ENCODE assay signal across 7 mouse cellular contexts in genomic region chr9:106421865-106422160, GRCm38 (mm10). TPM values are rescaled to one million over a fixed set of nuclear protein-coding genes. Genes with fewer than 3 reads are reported as not detected.
DNase-seq lines count a peak whose midpoint lies in the region; ATAC-seq lines count a peak whose summit lies in the region.

No protein-coding gene starts in this region.

- peak; percentile 73 for ATAC-seq in limb, embryonic 11.5 days (ENCODE audit: insufficient number of reproducible peaks, low FRiP score, low TSS enrichment, low read depth)
- ATAC-seq in midbrain, embryonic 14.5 days (ENCODE audit: low FRiP score, low TSS enrichment) = peak; percentile 51

- peak overlapping the region; percentile 75; the same call in 1 of the 2 replicates for H3K27ac ChIP-seq in embryonic facial prominence, embryonic 10.5 days (replicated peaks)
- no peak overlapping the region for H3K27ac ChIP-seq in limb, embryonic 11.5 days (replicated peaks; ENCODE audit: low read depth, low read length)
- no peak overlapping the region for H3K27ac ChIP-seq in midbrain, embryonic 14.5 days (replicated peaks; ENCODE audit: low read depth, low read length)

- peak overlapping the region; percentile 35 for H3K4me3 ChIP-seq in embryonic facial prominence, embryonic 10.5 days
- no peak overlapping the region for H3K4me3 ChIP-seq in limb, embryonic 11.5 days (ENCODE audit: low read depth, low read length)
- no peak overlapping the region for H3K4me3 ChIP-seq in midbrain, embryonic 14.5 days (replicated peaks; ENCODE audit: low read depth, low read length)

- DNase-seq in adrenal gland, postnatal 14 days = peak; percentile 92
- DNase-seq in embryonic facial prominence, embryonic 10.5 days (ENCODE audit: low spot score) = peak; percentile 89
- peak; percentile 90 to 94 for DNase-seq in heart, adult 18-20 months
- DNase-seq in kidney, adult 18-20 months = peak; percentile 88
- peak; percentile 93 for DNase-seq in limb, embryonic 11.5 days (ENCODE audit: low spot score)
- peak; percentile 96 for DNase-seq in midbrain, embryonic 14.5 days
- peak; percentile 55 to 77 for DNase-seq in spleen, adult 18-20 months

- peaks cover 53% of the 10 kb centered on the region for H3K4me1 ChIP-seq in embryonic facial prominence, embryonic 10.5 days
- peaks cover 32% of the 10 kb centered on the region for H3K4me1 ChIP-seq in limb, embryonic 11.5 days (ENCODE audit: control insufficient read depth, insufficient read depth, low read length)
- H3K4me1 ChIP-seq in midbrain, embryonic 14.5 days (ENCODE audit: control insufficient read depth, insufficient read depth, low read length) = peaks cover 27% of the 10 kb centered on the region

- 0% methylated on average over 3 of the region's 3 CpGs for WGBS in embryonic facial prominence, embryonic 10.5 days
- 0% methylated on average over 3 of the region's 3 CpGs for WGBS in limb, embryonic 11.5 days
- 0% methylated on average over 3 of the region's 3 CpGs for WGBS in midbrain, embryonic 14.5 days

- H3K9me3 ChIP-seq in embryonic facial prominence, embryonic 10.5 days = no peaks in the 10 kb centered on the region
- no peaks in the 10 kb centered on the region for H3K9me3 ChIP-seq in limb, embryonic 11.5 days (ENCODE audit: control insufficient read depth, low read length)
- no peaks in the 10 kb centered on the region for H3K9me3 ChIP-seq in midbrain, embryonic 14.5 days (ENCODE audit: control insufficient read depth, low read length)

- no peaks in the 10 kb centered on the region for H3K36me3 ChIP-seq in embryonic facial prominence, embryonic 10.5 days (replicated peaks)
- no peaks in the 10 kb centered on the region for H3K36me3 ChIP-seq in limb, embryonic 11.5 days (ENCODE audit: control insufficient read depth, insufficient read depth, low read length)
- no peaks in the 10 kb centered on the region for H3K36me3 ChIP-seq in midbrain, embryonic 14.5 days (ENCODE audit: control insufficient read depth, insufficient read depth, low read length)

- H3K9ac ChIP-seq in limb, embryonic 11.5 days (ENCODE audit: low read length) = no peak overlapping the region
- no peak overlapping the region; the same call in 1 of the 2 replicates for H3K9ac ChIP-seq in midbrain, embryonic 14.5 days (replicated peaks; ENCODE audit: low read length)

- H3K27me3 ChIP-seq in embryonic facial prominence, embryonic 10.5 days (replicated peaks; ENCODE audit: low read depth, poor library complexity, severe bottlenecking) = peaks cover 13% of the 10 kb centered on the region
- H3K27me3 ChIP-seq in limb, embryonic 11.5 days (ENCODE audit: control insufficient read depth, insufficient read depth, low read length) = no peaks in the 10 kb centered on the region
- no peaks in the 10 kb centered on the region for H3K27me3 ChIP-seq in midbrain, embryonic 14.5 days (ENCODE audit: control insufficient read depth, insufficient read depth, low read length)

- H3K4me2 ChIP-seq in limb, embryonic 11.5 days (ENCODE audit: low read depth, severe bottlenecking) = peak overlapping the region; percentile 21
- H3K4me2 ChIP-seq in midbrain, embryonic 14.5 days (ENCODE audit: low read length) = peak overlapping the region; percentile 41

RNA-seq across cellular contexts. Expression of gene Rpl29, which starts 7.4 kb away (rescaled TPM):
- 490 and 599 TPM in 2 replicates for total RNA-seq in adrenal gland, postnatal 14 days (2021)
- polyA plus RNA-seq in embryonic facial prominence, embryonic 10.5 days (2016; fragmentation: Nextera tagmentation; extraction: Ambion mirVana) = 1,047 and 1,078 TPM in 2 replicates
- 100 to 1,000 TPM; 272 to 273 TPM for total RNA-seq in heart, adult 18-20 months (2021)
- 1,049 and 1,075 TPM in 2 replicates for polyA plus RNA-seq in limb, embryonic 11.5 days (2014; fragmentation: Nextera tagmentation; extraction: Ambion mirVana)
- 708 and 777 TPM in 2 replicates for polyA plus RNA-seq in midbrain, embryonic 14.5 days (2014; fragmentation: Nextera tagmentation; extraction: Ambion mirVana)

RNA-seq across cellular contexts. Expression of gene Acy1, which starts 16.3 kb away (rescaled TPM):
- 14.2 and 20.2 TPM in 2 replicates for total RNA-seq in adrenal gland, postnatal 14 days (2021)
- 43.2 and 46.1 TPM in 2 replicates for polyA plus RNA-seq in embryonic facial prominence, embryonic 10.5 days (2016; fragmentation: Nextera tagmentation; extraction: Ambion mirVana)
- total RNA-seq in heart, adult 18-20 months (2021) = 10 to 100 TPM; 26.1 to 26.8 TPM
- 41.9 and 42.6 TPM in 2 replicates for polyA plus RNA-seq in limb, embryonic 11.5 days (2014; fragmentation: Nextera tagmentation; extraction: Ambion mirVana)
- polyA plus RNA-seq in midbrain, embryonic 14.5 days (2014; fragmentation: Nextera tagmentation; extraction: Ambion mirVana) = 19.1 and 21.6 TPM in 2 replicates

RNA-seq across cellular contexts. Expression of gene Abhd14b, which starts 25.4 kb away (rescaled TPM):
- 23.6 and 33.1 TPM in 2 replicates for total RNA-seq in adrenal gland, postnatal 14 days (2021)
- 6.0 and 6.4 TPM in 2 replicates for polyA plus RNA-seq in embryonic facial prominence, embryonic 10.5 days (2016; fragmentation: Nextera tagmentation; extraction: Ambion mirVana)
- total RNA-seq in heart, adult 18-20 months (2021) = 1 to 10 TPM; 8.5 to 8.6 TPM
- 7.9 and 9.3 TPM in 2 replicates for polyA plus RNA-seq in limb, embryonic 11.5 days (2014; fragmentation: Nextera tagmentation; extraction: Ambion mirVana)
- 6.0 and 6.8 TPM in 2 replicates for polyA plus RNA-seq in midbrain, embryonic 14.5 days (2014; fragmentation: Nextera tagmentation; extraction: Ambion mirVana)

RNA-seq across cellular contexts. Expression of gene Abhd14a, which starts 25.7 kb away (rescaled TPM):
- 17.1 and 18.4 TPM in 2 replicates for total RNA-seq in adrenal gland, postnatal 14 days (2021)
- 40.1 and 40.4 TPM in 2 replicates for polyA plus RNA-seq in embryonic facial prominence, embryonic 10.5 days (2016; fragmentation: Nextera tagmentation; extraction: Ambion mirVana)
- 10 to 100 TPM; 19.0 to 19.6 TPM for total RNA-seq in heart, adult 18-20 months (2021)
- 39.6 and 43.2 TPM in 2 replicates for polyA plus RNA-seq in limb, embryonic 11.5 days (2014; fragmentation: Nextera tagmentation; extraction: Ambion mirVana)
- 51.2 and 68.8 TPM in 2 replicates for polyA plus RNA-seq in midbrain, embryonic 14.5 days (2014; fragmentation: Nextera tagmentation; extraction: Ambion mirVana)

RNA-seq across cellular contexts. Expression of gene Pcbp4, which starts 31.3 kb away (rescaled TPM):
- 24.3 and 32.2 TPM in 2 replicates for total RNA-seq in adrenal gland, postnatal 14 days (2021)
- polyA plus RNA-seq in embryonic facial prominence, embryonic 10.5 days (2016; fragmentation: Nextera tagmentation; extraction: Ambion mirVana) = 320 and 346 TPM in 2 replicates
- 10 to 100 TPM; 61.1 to 63.2 TPM for total RNA-seq in heart, adult 18-20 months (2021)
- 162 and 172 TPM in 2 replicates for polyA plus RNA-seq in limb, embryonic 11.5 days (2014; fragmentation: Nextera tagmentation; extraction: Ambion mirVana)
- polyA plus RNA-seq in midbrain, embryonic 14.5 days (2014; fragmentation: Nextera tagmentation; extraction: Ambion mirVana) = 219 and 247 TPM in 2 replicates
